Mouse (Mus musculus) midbrain, embryonic 12.5 days (tissue): Measurements from ENCODE around the gene Camta1. TPM values are rescaled to one million over a fixed set of nuclear protein-coding genes. Genes with fewer than 3 reads are reported as not detected.

Source experiments
- ATAC-seq: fragments of 200-750 bp; cut with Nextera tagmentation; 2 replicates; pipeline ENCODE4 v1.8.0; 2017; ENCODE audit warnings: low read depth, moderate TSS enrichment, moderate library complexity; ENCODE audit not compliant: low FRiP score
- H3K27ac ChIP-seq: fragments of 300-500 bp; sonication (generic); replicated peaks from 2 replicates; pipeline ENCODE4 v1.5.1; 2016; ENCODE audit warnings: mild to moderate bottlenecking
- H3K27me3 ChIP-seq: fragments of 300-500 bp; sonication (generic); 2 replicates; pipeline ENCODE4 v1.6.1; 2016; ENCODE audit warnings: mild to moderate bottlenecking
- H3K36me3 ChIP-seq: fragments of 300-500 bp; sonication (generic); 2 replicates; pipeline ENCODE4 v1.6.1; 2016
- H3K4me1 ChIP-seq: fragments of 300-500 bp; sonication (generic); 2 replicates; pipeline ENCODE4 v1.6.1; 2016
- H3K4me2 ChIP-seq: fragments of 300-500 bp; sonication (generic); replicated peaks from 2 replicates; pipeline ENCODE4 v1.6.1; 2016; ENCODE audit warnings: mild to moderate bottlenecking, moderate library complexity
- H3K4me3 ChIP-seq: fragments of 300-500 bp; sonication (generic); 2 replicates; pipeline ENCODE4 v1.5.1; 2016; ENCODE audit warnings: mild to moderate bottlenecking
- H3K9ac ChIP-seq: fragments of 300-500 bp; sonication (generic); replicated peaks from 2 replicates; pipeline ENCODE4 v1.6.1; 2016; ENCODE audit warnings: mild to moderate bottlenecking, moderate library complexity
- H3K9me3 ChIP-seq: fragments of 300-500 bp; sonication (generic); 2 replicates; pipeline ENCODE4 v1.6.1; 2016; ENCODE audit warnings: mild to moderate bottlenecking
- WGBS: fragments of 180-500 bp; shearing (Covaris S2); methylation state at CpG from one replicate; pipeline ENCODE4 v1.1.7; 2016; 5-methylcytosine and 5-hydroxymethylcytosine counted together
- polyA plus RNA-seq: library from polyadenylated mRNA; unstranded; fragments of >200 nt; fragmentation: Nextera tagmentation; extraction: Ambion mirVana; gene quantifications from 2 replicates; pipeline ENCODE4 v1.2.1, GENCODE M21; 2016

The Camta1 gene
- polyA plus RNA-seq, 1 experiment from 2014 or later, result 135 TPM

DNA sequence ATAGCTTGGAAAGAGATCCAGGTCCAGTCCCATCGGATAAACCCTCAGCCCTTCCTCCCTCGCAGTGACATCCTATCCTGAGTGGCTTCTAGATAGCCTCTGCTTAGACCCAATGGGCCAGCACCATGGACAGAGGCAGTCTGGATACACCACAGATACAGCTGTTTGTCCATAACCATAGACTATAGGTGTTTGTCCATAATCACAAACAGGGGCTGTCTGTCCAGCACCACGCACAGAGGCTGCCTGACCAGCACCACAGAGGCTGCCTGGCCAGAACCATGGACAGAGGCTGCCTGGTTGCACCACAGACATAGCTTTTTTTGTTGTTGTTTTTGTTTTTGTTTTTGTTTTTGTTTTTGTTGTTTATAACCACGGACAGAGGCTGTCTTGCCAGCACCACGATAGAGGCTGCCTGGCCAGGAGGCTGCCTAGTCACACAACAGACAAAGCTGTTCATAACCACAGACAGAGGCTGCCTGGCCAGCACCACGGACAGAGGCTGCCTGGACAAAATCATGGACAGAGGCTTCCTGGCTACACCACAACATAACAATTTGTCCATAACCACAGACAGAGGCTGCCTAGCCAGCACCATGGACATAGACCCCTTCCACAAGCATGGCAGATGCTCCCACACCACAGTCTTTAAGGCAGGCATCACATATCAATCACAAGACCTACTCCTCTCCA, 572.6 kb downstream of the Camta1 start:
- no peak overlapping the region for H3K4me3 ChIP-seq
- H3K36me3 ChIP-seq, result no peaks in the 10 kb centered on the region
- 67% methylated on average over 6 of the region's 6 CpGs for WGBS
- no peaks in the 10 kb centered on the region for H3K9me3 ChIP-seq
- H3K4me2 ChIP-seq, result no peak overlapping the region
- H3K27ac ChIP-seq, result no peak overlapping the region
- H3K27me3 ChIP-seq, result peaks cover 26% of the 10 kb centered on the region; the same call in 1 of the 2 replicates
- H3K4me1 ChIP-seq, result peaks cover 7% of the 10 kb centered on the region; the same call in 1 of the 2 replicates
- H3K9ac ChIP-seq, result no peak overlapping the region
- ATAC-seq, result no peak

DNA sequence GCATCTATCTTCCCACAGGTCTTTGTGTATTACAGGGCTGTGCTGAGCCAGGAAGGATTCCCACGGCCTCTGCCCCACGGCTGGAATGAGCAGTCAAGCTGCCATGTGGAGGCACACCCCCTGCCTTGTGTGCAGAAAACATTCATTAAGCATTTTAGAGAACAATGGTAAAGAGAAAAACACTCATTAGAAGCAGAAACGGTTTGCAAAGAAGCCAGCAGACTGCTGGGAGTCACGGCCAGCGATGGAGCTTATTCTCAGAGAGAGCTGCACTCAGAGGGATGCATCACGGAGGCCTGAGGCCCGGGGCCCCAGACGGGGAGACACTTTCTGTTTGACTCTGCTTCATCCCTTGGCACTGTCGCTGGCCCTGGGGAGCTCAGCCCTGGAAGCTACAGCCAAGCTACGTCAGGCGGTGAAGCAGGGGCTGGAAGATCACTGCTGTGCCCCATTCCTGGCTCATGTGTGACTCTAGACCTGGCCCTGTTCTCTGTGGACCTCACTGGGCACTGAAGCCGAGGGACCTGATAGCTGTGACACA, 575.7 kb downstream of the Camta1 start:
- ATAC-seq, result no peak
- Histone ChIP-seq H3K4me2 (no peak overlapping the region), H3K4me1 (peaks cover 18% of the 10 kb centered on the region; the same call in 1 of the 2 replicates), H3K36me3 (no peaks in the 10 kb centered on the region), H3K27me3 (peaks cover 30% of the 10 kb centered on the region; the same call in 1 of the 2 replicates), H3K4me3 (no peak overlapping the region), H3K27ac (no peak overlapping the region), H3K9ac (no peak overlapping the region), H3K9me3 (no peaks in the 10 kb centered on the region)
- WGBS, result 53% methylated on average over 12 of the region's 12 CpGs

DNA sequence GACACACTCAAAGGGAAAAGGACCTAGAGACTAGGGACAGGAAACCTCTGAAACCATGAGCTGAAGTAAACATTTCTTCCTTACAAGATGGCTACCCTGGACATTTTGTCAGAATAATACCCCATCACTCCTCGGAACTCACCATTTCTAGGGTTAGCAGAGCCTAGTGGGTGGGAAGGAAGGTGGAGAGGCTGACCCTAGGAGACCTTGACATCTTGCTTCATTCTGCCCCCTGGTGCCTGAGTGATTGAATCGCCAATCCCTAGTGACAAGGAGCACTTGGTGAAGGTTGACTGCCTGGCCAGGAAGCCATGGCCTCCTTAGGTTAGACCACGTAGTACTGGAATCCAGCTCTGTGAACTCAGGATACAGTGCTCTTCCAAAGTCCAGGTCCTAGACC, 576.2 kb downstream of the Camta1 start:
- Histone ChIP-seq H3K27me3 (peaks cover 30% of the 10 kb centered on the region), H3K27ac (no peak overlapping the region), H3K9me3 (no peaks in the 10 kb centered on the region), H3K36me3 (no peaks in the 10 kb centered on the region), H3K4me1 (peaks cover 18% of the 10 kb centered on the region; the same call in 1 of the 2 replicates), H3K4me3 (no peak overlapping the region), H3K4me2 (no peak overlapping the region), H3K9ac (no peak overlapping the region)
- 60% methylated on average over 3 of the region's 3 CpGs for WGBS
- no peak for ATAC-seq

DNA sequence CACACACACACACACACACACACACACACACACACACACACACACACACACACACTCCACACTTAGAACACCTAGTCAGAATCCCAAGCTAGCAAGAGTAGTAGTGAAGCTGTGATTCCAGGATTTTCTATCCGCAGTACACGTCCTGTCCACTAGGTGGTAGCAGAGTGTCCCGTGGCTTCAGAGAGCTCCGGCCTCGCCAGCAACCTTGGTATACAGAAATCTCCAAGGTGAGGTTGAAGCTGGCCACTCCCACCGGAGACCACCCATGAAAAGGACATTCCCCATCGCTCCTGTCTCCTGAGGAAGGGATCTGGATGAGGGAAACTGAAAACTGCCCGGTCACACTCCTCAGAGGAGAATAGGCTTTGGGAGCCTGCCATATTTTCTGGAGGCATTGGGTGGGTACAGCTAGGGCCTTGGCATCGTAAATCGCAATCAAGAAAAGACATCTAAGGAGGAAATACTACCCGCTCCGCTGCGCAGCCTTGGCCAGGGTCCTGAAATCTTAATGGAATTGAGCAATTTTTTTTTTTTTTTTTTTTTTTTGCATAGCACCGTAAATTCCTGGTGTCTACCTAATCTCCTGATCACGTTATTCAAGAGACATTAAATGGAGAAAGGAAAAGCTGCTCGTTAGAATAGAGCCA, 578.5 kb downstream of the Camta1 start:
- Histone ChIP-seq H3K9ac (no peak overlapping the region), H3K4me3 (no peak overlapping the region), H3K36me3 (no peaks in the 10 kb centered on the region), H3K4me2 (no peak overlapping the region), H3K9me3 (no peaks in the 10 kb centered on the region), H3K27ac (no peak overlapping the region), H3K4me1 (peaks cover 18% of the 10 kb centered on the region; the same call in 1 of the 2 replicates), H3K27me3 (peaks cover 44% of the 10 kb centered on the region)
- WGBS, result 43% methylated on average over 16 of the region's 16 CpGs
- ATAC-seq, result no peak

DNA sequence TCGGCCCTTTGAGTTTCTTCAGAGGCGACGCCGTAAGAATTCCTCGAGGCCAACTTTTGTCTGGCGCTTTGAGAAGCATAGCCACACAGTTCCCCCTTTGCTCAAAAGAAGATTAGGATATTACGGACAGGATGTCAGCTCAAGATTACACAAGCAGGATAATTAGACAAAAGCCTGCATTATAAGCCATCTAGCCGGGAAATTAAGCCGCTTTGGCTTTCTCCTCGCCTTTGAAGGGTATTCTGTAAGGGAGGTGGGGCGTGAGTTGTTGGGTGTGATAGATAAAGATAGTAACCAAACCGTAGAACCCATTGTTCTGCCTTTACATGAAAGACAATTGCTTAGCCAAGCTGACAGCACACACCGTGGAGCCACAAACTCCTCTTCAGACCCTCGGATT, 579.6 kb downstream of the Camta1 start:
- H3K9ac ChIP-seq, result no peak overlapping the region
- H3K27me3 ChIP-seq, result peaks cover 38% of the 10 kb centered on the region
- WGBS, result 33% methylated on average over 14 of the region's 14 CpGs
- H3K4me2 ChIP-seq, result no peak overlapping the region
- H3K4me3 ChIP-seq, result no peak overlapping the region
- H3K9me3 ChIP-seq, result no peaks in the 10 kb centered on the region
- peaks cover 18% of the 10 kb centered on the region; the same call in 1 of the 2 replicates for H3K4me1 ChIP-seq
- no peak overlapping the region for H3K27ac ChIP-seq
- 0 out of 2 replicates have a peak, but pooled peaks have one; percentile 27 for ATAC-seq
- no peaks in the 10 kb centered on the region for H3K36me3 ChIP-seq

DNA sequence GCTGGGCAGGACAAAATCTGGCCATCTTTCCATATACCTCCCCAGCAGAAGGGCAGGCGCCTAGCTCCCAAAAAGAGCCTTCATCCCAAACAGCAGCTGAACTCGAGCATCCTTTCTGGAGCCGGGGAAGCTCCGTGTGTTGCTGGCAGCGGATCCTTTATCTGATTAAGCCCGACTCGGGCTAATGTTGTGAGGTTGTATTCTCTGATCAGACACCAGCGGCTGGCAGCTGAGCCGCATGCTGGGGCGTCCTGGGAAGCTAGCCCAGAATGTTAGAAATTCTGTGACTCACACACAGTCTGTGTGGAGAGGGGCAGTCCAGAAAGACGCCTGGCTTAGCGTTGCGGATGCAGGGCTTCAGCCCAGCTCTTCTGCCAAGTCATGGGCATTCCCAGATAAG, 586.4 kb downstream of the Camta1 start:
- no peaks in the 10 kb centered on the region for H3K9me3 ChIP-seq
- H3K27ac ChIP-seq, result no peak overlapping the region
- H3K9ac ChIP-seq, result no peak overlapping the region
- no peak for ATAC-seq
- no peaks in the 10 kb centered on the region for H3K4me1 ChIP-seq
- no peak overlapping the region for H3K4me3 ChIP-seq
- no peaks in the 10 kb centered on the region for H3K36me3 ChIP-seq
- 64% methylated on average over 13 of the region's 13 CpGs for WGBS
- peaks cover 29% of the 10 kb centered on the region for H3K27me3 ChIP-seq
- H3K4me2 ChIP-seq, result no peak overlapping the region

DNA sequence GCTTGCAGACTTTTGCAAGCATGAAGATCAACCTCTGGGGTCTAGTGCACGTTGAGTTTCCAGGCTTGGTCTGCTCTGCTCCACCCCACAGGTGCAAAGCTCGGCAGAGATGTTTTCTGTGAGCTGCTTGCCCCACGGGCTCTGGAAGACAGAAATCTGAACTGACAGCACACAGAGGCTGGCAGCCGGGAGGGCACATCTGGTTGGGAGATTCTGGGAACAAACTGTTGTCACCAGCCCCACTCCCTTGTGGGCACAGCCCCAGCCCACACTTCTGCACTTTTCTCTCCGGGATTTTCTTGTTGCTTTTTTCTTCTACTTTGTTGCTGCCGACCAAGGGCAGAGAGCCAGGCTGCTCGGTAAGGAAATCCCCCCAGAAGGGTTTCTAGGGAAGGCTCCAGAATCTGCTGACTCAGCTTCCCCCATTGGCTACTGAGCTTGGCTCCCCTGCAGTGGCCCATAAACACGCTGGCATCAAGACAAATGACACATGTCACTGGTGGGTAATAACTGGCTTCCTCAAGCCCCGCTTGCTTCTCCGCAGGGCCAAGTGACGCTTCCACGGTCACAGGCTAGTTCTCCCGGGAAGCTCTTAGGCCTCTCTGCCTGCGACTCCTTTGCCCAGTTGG, 597.8 kb downstream of the Camta1 start:
- 63% methylated on average over 14 of the region's 14 CpGs for WGBS

DNA sequence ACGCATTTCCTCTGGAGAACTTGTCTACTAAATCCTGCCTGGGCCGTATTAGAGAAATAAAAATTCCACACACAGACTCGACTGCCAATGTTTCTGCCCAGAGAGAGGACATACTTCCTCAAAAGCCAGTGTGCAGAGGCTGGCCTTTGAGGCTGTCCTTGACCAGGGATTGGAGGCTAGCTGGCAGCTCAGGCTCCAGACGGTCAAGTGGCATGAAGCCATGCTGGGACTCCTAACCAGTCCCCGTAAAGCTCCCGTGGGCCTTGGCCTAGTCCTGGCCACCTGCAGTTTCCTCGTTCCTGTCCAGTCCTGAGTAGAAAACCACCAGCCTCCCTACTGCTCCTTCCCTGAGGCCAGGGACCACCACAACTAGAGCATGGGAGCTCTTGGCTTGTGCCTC, 598.6 kb downstream of the Camta1 start:
- ATAC-seq, result no peak
- Histone ChIP-seq H3K36me3 (no peaks in the 10 kb centered on the region), H3K9ac (no peak overlapping the region)

More for the DNA sequence above, 597.8 kb downstream of the Camta1 start:
- Histone ChIP-seq H3K9me3 (no peaks in the 10 kb centered on the region), H3K27me3 (peaks cover 9% of the 10 kb centered on the region; the same call in 1 of the 2 replicates), H3K4me3 (no peak overlapping the region), H3K27ac (no peak overlapping the region), H3K4me1 (peaks cover 14% of the 10 kb centered on the region), H3K4me2 (no peak overlapping the region), H3K36me3 (no peaks in the 10 kb centered on the region), H3K9ac (no peak overlapping the region)
- no peak for ATAC-seq

DNA sequence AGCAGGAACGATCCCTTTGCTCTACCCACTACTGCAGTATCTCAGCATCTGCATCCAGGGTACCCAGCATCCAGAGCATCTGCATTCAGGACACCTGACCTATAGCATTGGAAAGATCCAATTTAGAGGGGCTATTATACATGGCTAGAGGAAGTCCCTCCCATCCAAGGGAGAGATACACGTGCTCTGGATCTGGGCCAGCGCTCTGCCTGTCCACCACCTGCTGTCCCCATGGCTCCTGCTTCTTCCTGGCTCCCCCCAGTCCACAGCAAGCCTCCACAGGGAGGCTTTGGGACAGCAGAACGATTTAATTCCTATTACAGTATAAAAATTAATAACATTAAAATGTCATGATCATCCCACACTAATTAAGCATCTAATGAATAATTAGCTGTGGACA, 605.1 kb downstream of the Camta1 start:
- H3K9me3 ChIP-seq, result no peaks in the 10 kb centered on the region
- H3K27ac ChIP-seq, result no peak overlapping the region
- no peak overlapping the region for H3K4me2 ChIP-seq
- no peak for ATAC-seq
- H3K27me3 ChIP-seq, result 0 out of 2 replicates have a peak, but pooled peaks cover 9% of the 10 kb centered on the region
- H3K4me1 ChIP-seq, result 0 out of 2 replicates have a peak, but pooled peaks cover 6% of the 10 kb centered on the region
- H3K36me3 ChIP-seq, result no peaks in the 10 kb centered on the region
- H3K9ac ChIP-seq, result no peak overlapping the region
- 64% methylated on average over 4 of the region's 4 CpGs for WGBS
- H3K4me3 ChIP-seq, result no peak overlapping the region

More for the DNA sequence above, 598.6 kb downstream of the Camta1 start:
- H3K9me3 ChIP-seq, result no peaks in the 10 kb centered on the region
- H3K4me1 ChIP-seq, result peaks cover 14% of the 10 kb centered on the region
- H3K27ac ChIP-seq, result no peak overlapping the region
- no peak overlapping the region for H3K4me2 ChIP-seq
- no peak overlapping the region for H3K4me3 ChIP-seq
- WGBS, result 71% methylated on average over 7 of the region's 7 CpGs
- peaks cover 9% of the 10 kb centered on the region; the same call in 1 of the 2 replicates for H3K27me3 ChIP-seq

DNA sequence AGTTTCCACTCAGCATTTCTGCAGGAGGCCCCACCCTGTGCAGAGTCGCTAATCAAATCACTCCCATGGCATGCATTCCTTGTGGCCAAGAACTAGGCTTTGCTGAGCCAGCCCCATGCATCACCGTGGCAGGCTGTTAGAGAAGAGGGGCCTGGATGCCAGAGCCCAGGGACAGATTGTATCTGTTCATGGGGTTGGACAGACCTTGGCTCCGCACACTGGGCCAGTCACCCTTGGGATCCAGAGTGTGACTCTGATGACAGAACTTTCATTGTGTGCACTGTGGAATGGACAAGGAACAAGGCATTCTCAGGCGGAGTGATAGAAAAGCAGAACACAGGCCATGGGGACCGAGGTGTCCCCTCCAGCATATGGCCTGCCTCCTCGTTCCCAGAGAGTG, 610.9 kb downstream of the Camta1 start:
- no peaks in the 10 kb centered on the region for H3K27me3 ChIP-seq

DNA sequence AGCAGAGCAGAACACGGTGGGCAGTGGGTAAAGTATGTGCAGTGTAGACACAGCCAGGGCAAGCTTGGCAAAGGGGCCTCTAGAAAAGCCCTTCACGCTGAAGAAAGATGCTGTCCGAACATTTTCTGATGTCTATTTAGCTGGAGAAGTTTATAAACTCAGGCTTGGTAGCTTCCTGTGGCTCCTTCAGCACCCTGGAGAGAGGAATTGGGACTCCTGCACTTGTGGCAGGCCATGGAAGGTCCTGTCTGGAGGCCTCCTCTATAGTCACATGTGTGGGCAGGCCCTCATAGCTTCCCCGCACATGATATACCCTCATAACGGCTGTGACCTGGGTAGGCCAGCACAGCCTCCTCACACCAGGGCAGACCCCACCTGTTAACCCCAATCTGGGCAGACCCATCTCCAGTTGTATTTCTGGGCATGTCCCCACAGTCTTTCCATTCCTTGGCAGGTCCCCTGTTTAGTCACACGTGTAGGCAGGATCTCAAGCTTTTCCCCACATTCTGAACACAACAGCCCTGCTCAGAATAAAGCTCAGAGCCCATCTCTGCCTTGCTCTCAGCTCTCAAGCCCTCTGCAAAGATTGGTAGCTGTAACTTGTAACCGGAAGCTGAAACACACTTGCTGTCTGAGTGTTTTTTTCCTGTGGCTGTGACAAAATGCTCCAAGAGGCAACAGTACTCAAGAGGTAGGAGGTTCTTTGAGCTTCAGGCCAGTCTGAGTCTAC, 616.4 kb downstream of the Camta1 start:
- no peaks in the 10 kb centered on the region for H3K36me3 ChIP-seq
- no peak overlapping the region for H3K4me3 ChIP-seq
- peaks cover 11% of the 10 kb centered on the region for H3K27me3 ChIP-seq
- H3K9ac ChIP-seq, result no peak overlapping the region
- WGBS, result 74% methylated on average over 7 of the region's 7 CpGs
- 0 out of 2 replicates have a peak, but pooled peaks cover 4% of the 10 kb centered on the region for H3K9me3 ChIP-seq
- H3K27ac ChIP-seq, result no peak overlapping the region
- peaks cover 14% of the 10 kb centered on the region for H3K4me1 ChIP-seq
- ATAC-seq, result no peak
- no peak overlapping the region for H3K4me2 ChIP-seq

More for the DNA sequence above, 610.9 kb downstream of the Camta1 start:
- H3K27ac ChIP-seq, result no peak overlapping the region
- no peaks in the 10 kb centered on the region for H3K36me3 ChIP-seq
- no peak overlapping the region for H3K4me3 ChIP-seq
- no peak for ATAC-seq
- no peak overlapping the region for H3K4me2 ChIP-seq
- no peaks in the 10 kb centered on the region for H3K9me3 ChIP-seq
- no peak overlapping the region for H3K9ac ChIP-seq
- 96% methylated on average over 6 of the region's 6 CpGs for WGBS
- no peaks in the 10 kb centered on the region for H3K4me1 ChIP-seq
